Mouse (Mus musculus) lung, adult 2 months (tissue): ENCODE measurements around the gene Dennd2a.

Experiments
- CTCF ChIP-seq: fragments of 200-500 bp; IDR thresholded peaks from 2 replicates; pipeline ENCODE4 v1.5.1; 2011; ENCODE audit warnings: mild to moderate bottlenecking, low read length, control low read depth; ENCODE audit not compliant: insufficient read depth
- POLR2A ChIP-seq: fragments of 200-500 bp; IDR thresholded peaks from 2 replicates; pipeline ENCODE4 v1.6.1; 2011; ENCODE audit warnings: low read depth, mild to moderate bottlenecking, control low read depth, low read length, borderline replicate concordance; ENCODE audit errors: extremely low read depth

DNA sequence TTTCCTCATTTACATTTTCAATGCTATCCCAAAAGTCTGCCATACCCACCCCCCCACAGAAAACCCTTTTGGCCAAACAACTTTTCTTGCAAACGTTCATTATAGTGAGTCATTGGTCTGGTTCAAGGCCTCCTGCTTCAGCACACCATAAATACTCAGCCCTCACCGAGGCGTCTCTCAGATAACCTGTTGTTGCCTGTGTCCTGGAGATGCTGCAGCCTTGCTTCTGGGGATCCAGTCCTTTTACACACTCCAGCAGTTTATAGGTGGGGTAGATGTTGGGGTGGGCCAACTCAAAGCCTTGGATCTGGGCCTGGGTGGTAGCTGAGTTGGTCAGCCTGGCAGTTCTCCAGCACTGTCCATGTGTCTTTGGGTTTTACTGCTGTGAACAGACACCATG is 12.8 kb upstream of the Dennd2a start:
- TF ChIP-seq CTCF (no peak), POLR2A (no peak)
